Mouse (Mus musculus) MEL (cell line): Measurements from ENCODE around the gene Spen.

Experiments used
- CHD2 ChIP-seq: IDR thresholded peaks from 2 replicates; pipeline ENCODE4 v1.6.1; 2011; ENCODE audit warnings: low read length, improper control_type of control experiment
- CTCF ChIP-seq, 3 experiments: IDR thresholded peaks in 2 of 3; conservative IDR thresholded peaks in 1 of 3; 2 replicates each; pipeline ENCODE4 v1.5.1; 2011 to 2012; ENCODE audit warnings: low read length in 3 of 3, low read depth in 2 of 3, mild to moderate bottlenecking in 2 of 3, improper control_type of control experiment in 1 of 3, inconsistent platforms in 1 of 3, mixed read lengths in 1 of 3, moderate library complexity in 1 of 3; ENCODE audit not compliant: control insufficient read depth in 1 of 3, insufficient read depth in 1 of 3, poor library complexity in 1 of 3, severe bottlenecking in 1 of 3
- ETS1 ChIP-seq: IDR thresholded peaks from 2 replicates; pipeline ENCODE4 v1.6.1; 2012; ENCODE audit warnings: low read depth, mild to moderate bottlenecking, inconsistent platforms, low read length, improper control_type of control experiment, moderate library complexity
- HCFC1 ChIP-seq: IDR thresholded peaks from 2 replicates; pipeline ENCODE4 v1.6.1; 2012; ENCODE audit warnings: low read depth, mild to moderate bottlenecking, inconsistent platforms, low read length, improper control_type of control experiment, moderate library complexity
- MAFK ChIP-seq: IDR thresholded peaks from 2 replicates; pipeline ENCODE4 v1.6.1; 2011; ENCODE audit warnings: low read depth, mild to moderate bottlenecking, low read length, improper control_type of control experiment, borderline replicate concordance
- MXI1 ChIP-seq: IDR thresholded peaks from 2 replicates; pipeline ENCODE4 v1.6.1; 2011; ENCODE audit warnings: mild to moderate bottlenecking, low read depth, low read length, improper control_type of control experiment
- POLR2A ChIP-seq, 2 experiments: IDR thresholded peaks; 2 replicates each; pipeline ENCODE4 v1.6.1; 2011 to 2012; ENCODE audit warnings: low read length in 2 of 2, mild to moderate bottlenecking in 2 of 2, control low read depth in 1 of 2, improper control_type of control experiment in 1 of 2, low read depth in 1 of 2, moderate library complexity in 1 of 2; ENCODE audit not compliant: control insufficient read depth in 1 of 2, insufficient read depth in 1 of 2, poor library complexity in 1 of 2
- POLR2AphosphoS5 ChIP-seq: IDR thresholded peaks from 2 replicates; pipeline ENCODE4 v1.6.1; 2012; ENCODE audit warnings: low read depth, borderline replicate concordance, mild to moderate bottlenecking, inconsistent platforms, low read length, moderate library complexity, mixed read lengths
- USF1 ChIP-seq: IDR thresholded peaks from 2 replicates; pipeline ENCODE4 v1.6.1; 2014; ENCODE audit warnings: low read depth, mild to moderate bottlenecking, inconsistent platforms, low read length, improper control_type of control experiment, moderate library complexity

DNA sequence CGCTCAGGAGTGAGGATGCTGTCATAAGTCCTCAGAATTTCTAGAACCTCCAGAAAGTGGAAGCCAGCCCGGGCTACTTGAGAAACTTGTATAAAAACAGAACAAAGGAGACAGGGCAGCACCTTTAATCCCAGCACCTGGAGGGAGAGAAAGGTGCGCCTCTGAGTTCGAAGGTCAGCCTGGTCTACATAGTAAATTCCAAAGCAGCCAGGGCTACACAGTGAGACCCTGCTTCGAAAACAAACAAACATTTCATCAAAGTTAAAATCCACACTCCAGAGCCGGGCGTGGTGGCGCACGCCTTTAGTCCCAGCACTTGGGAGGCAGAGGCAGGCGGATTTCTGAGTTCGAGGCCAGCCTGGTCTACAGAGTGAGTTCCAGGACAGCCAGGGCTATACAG lies 32.6 kb downstream of the Spen start:
- TF ChIP-seq MAFK (no peak), MXI1 (no peak), ETS1 (no peak), HCFC1 (no peak), CHD2 (no peak), CTCF (IDR thresholded peaks at IDR 0.05 in 2 of 3, conservative IDR thresholded peaks at IDR 0.05 in 1 of 3; ENCODE audit: control insufficient read depth in 1 of 3, insufficient read depth in 1 of 3, low read depth in 2 of 3, low read length in 3 of 3, poor library complexity in 1 of 3, severe bottlenecking in 1 of 3) (no peak), POLR2AphosphoS5 (no peak), POLR2A (IDR thresholded peaks at IDR 0.05; ENCODE audit: control insufficient read depth in 1 of 2, insufficient read depth in 1 of 2, low read depth in 1 of 2, low read length in 2 of 2, poor library complexity in 1 of 2) (no peak), USF1 (no peak)
